Mouse (Mus musculus) layer of hippocampus, adult 8-10 months (tissue): ENCODE results near the gene Car5a. TPM values are rescaled to one million over a fixed set of nuclear protein-coding genes. Genes with fewer than 3 reads are reported as not detected.

Experiments used
- DNase-seq, 2 experiments: peaks; one replicate each; pipeline ENCODE4 v3.0.0; 2022; ENCODE audit warnings: low spot score in 2 of 2
- microRNA-seq, 2 experiments: library from miRNA; unstranded; fragments of <30 nt; microRNA quantifications; one replicate each; pipeline ENCODE4 v1.2.0; 2022
- total RNA-seq, 4 experiments: library from RNA; stranded (reverse); gene quantifications; 2 replicates each; pipeline ENCODE4 v1.2.4; 2022

Gene Car5a
- total RNA-seq, 4 experiments from 2014 or later = 0.41 TPM; not detected in 3

DNA sequence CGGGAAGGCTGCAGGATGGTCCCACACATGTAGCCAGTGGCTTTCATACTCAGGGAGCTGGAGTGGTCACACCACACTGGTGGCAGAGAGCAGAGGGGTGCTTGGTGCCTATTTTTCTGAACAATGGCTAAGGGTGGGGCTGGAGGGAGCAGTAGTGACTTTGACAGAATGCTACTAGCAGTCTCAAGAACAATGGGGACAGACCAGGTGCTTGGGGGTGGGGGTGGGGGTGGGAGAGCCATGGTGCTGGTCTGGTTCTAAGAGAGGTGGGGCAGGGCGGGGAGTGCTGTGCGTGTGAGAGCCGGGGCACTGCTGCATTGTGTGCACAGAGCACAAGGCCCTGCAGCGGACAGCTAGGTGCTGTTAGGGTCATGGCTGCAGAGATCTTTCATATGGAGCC lies 62.8 kb downstream of the Car5a start:
- no peak for DNase-seq

DNA sequence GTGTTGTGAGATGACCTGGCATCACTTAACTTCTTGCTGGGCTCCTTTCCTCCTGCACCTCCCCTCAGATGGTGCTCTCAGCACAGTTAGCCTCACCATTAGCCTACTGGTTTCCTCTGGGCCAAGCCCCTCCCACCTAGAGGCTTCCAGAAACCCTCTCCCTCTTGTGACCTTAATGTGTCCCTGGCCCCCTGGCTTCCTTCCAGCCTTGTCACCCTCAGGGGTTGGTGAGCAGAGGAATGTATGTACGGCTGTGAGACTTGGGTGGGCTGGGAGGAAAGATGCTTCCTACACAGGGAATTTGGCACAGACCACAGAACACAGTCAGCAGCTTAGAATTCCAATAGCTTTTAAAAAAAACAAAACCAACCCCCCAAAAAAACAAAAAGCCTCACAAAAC lies 63.9 kb downstream of the Car5a start:
- DNase-seq = no peak

GRCm38 (mm10) chr8:121879712-121880111 lies 65.0 kb downstream of the Car5a start:
- DNase-seq = no peak

GRCm38 (mm10) chr8:121877828-121878480 lies 66.8 kb downstream of the Car5a start:
- no peak for DNase-seq

GRCm38 (mm10) chr8:121877212-121877611 lies 67.5 kb downstream of the Car5a start:
- DNase-seq = no peak

GRCm38 (mm10) chr8:121875517-121875916 lies 69.2 kb downstream of the Car5a start:
- DNase-seq = no peak

DNA sequence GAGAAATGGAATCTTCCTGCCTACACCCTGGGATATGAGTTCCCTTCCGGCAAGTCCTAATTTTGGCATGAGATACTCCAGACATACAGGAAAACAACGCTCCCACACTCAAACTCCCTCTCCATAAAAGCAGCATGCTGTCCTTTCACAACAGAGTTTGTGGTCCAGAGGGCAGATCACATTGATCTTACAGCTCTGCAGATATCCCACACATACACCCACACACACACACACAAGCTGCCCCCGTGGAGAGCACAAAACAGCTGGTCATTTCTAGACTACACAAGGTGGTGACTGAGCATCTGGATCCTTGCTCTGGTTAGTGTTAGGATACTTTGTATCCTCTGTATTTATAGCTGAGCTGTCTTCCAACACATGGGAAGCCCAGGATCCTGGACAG lies 69.7 kb downstream of the Car5a start:
- DNase-seq = no peak

DNA sequence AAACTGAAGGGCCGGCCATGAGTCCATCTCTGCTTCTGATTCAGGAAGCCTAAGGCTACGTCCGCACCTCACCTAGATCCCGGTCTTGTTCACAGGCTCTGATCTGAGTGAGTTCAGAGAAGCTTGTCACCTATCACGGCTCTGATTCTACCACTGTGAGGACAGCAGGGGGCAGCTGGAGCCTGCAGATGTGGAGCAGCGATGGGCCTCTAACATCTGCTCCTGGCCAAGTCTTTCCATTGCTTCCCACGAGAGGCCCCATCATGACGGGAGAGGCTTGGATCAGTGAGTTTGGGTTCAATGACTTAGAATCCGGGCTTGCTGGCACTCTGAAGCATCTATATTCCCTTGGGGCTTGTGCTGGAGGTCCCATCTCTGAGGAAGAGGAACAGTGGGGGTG lies 70.7 kb downstream of the Car5a start:
- DNase-seq = no peak

DNA sequence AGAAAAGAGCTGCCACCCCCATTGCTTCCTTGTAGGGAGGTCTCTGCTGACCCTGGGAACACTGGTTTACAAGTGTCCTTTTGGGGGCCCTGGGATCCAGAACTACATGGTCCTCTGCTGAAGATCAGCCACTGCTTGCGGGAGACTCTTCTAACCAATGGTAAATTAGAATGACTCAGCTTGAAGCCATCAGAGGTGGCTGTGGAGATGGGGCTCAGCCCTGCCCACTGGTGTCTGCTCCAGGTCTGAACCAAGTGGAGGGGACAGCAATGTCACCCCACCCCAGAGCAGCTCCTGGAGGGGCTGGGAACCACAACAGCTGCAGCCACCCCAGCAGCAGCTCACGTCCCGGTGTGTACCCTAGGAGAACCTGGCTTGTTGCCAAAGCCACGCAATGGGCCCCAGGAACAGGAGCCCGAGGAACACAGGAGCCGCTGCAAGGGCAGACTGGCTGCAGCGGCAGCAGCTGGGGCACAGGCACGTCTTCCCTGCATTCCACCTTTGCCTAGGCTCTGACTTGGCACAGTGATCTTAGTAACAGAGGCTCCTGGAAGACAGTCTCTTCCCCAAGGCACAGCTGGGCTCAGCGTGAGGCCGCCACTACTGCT lies 72.8 kb downstream of the Car5a start:
- DNase-seq = no peak

GRCm38 (mm10) chr8:121870190-121870589 lies 74.5 kb downstream of the Car5a start:
- DNase-seq = no peak

GRCm38 (mm10) chr8:121868896-121869295 lies 75.8 kb downstream of the Car5a start:
- DNase-seq = no peak

GRCm38 (mm10) chr8:121868196-121868595 lies 76.5 kb downstream of the Car5a start:
- no peak for DNase-seq

Small RNA genes within 50 kb of the gene (microRNA-seq; reads per million reads assigned to microRNA genes)
- gene Mir7237 = 0 to 0.64 reads per million in 2 experiments

Other genes with a start within 250 kb of the Car5a start
- 100 to 1,000 TPM; 260 to 313 (median 283) TPM for gene Jph3, start 215.3 kb downstream of the Car5a start, total RNA-seq
- 10 to 100 TPM; 27.5 to 34.5 (median 32.9) TPM for gene Klhdc4, start 115.3 kb downstream of the Car5a start, total RNA-seq
- gene Slc7a5, start 37.2 kb downstream of the Car5a start, total RNA-seq = 10 to 100 TPM; 52.0 to 66.6 (median 61.8) TPM
- 10 to 100 TPM; 25.1 to 66.1 (median 45.2) TPM for gene Banp, start 4.8 kb upstream of the Car5a start, total RNA-seq